Mouse (Mus musculus) liver, embryonic 16.5 days (tissue): ENCODE data around the gene Slc6a19. TPM values are rescaled to one million over a fixed set of nuclear protein-coding genes. Genes with fewer than 3 reads are reported as not detected.

Experiments used
- ATAC-seq: fragments of 200-750 bp; cut with Nextera tagmentation; 2 replicates; pipeline ENCODE4 v1.8.0; 2017; ENCODE audit warnings: low read depth, mild to moderate bottlenecking, moderate number of reproducible peaks, moderate library complexity
- H3K27ac ChIP-seq: fragments of 300-500 bp; sonication (generic); 2 replicates; pipeline ENCODE4 v1.5.1; 2014; ENCODE audit warnings: mild to moderate bottlenecking, low read length
- H3K27me3 ChIP-seq: fragments of 300-500 bp; sonication (generic); 2 replicates; pipeline ENCODE4 v1.6.1; 2014; ENCODE audit warnings: low read depth, low read length, mixed read lengths; ENCODE audit not compliant: control insufficient read depth, insufficient read depth
- H3K36me3 ChIP-seq: fragments of 300-500 bp; sonication (generic); 2 replicates; pipeline ENCODE4 v1.6.1; 2014; ENCODE audit warnings: mild to moderate bottlenecking; ENCODE audit not compliant: control insufficient read depth, insufficient read depth
- H3K4me1 ChIP-seq: fragments of 300-500 bp; sonication (generic); 2 replicates; pipeline ENCODE4 v1.6.1; 2014; ENCODE audit warnings: low read depth, low read length, mixed read lengths; ENCODE audit not compliant: control insufficient read depth
- H3K4me2 ChIP-seq: fragments of 300-500 bp; sonication (generic); 2 replicates; pipeline ENCODE4 v1.6.1; 2014; ENCODE audit warnings: low read depth, low read length, mixed read lengths
- H3K4me3 ChIP-seq: fragments of 300-500 bp; sonication (generic); 2 replicates; pipeline ENCODE4 v1.5.1; 2014; ENCODE audit warnings: low read depth, mild to moderate bottlenecking, low read length
- H3K9ac ChIP-seq: fragments of 300-500 bp; sonication (generic); 2 replicates; pipeline ENCODE4 v1.6.1; 2014; ENCODE audit warnings: low read depth, low read length
- H3K9me3 ChIP-seq: fragments of 300-500 bp; sonication (generic); replicated peaks from 2 replicates; pipeline ENCODE4 v1.6.1; 2016; ENCODE audit warnings: low read length; ENCODE audit not compliant: control insufficient read depth
- WGBS: fragments of 180-500 bp; shearing (Covaris S2); extraction: QIAGEN DNeasy Blood & Tissue Kit; methylation state at CpG from one replicate; pipeline ENCODE4 v1.1.7; 2014; ENCODE audit not compliant: insufficient replicate concordance; 5-methylcytosine and 5-hydroxymethylcytosine counted together
- polyA plus RNA-seq: library from polyadenylated mRNA; unstranded; fragments of >200 nt; fragmentation: Nextera tagmentation; extraction: Ambion mirVana; gene quantifications from 2 replicates; pipeline ENCODE4 v1.2.1, GENCODE M21; 2015

Gene Slc6a19
- polyA plus RNA-seq, 1 experiment from 2014 or later = 1.6 TPM

GRCm38 (mm10) chr13:73735270-73735669 is 30.6 kb upstream of the Slc6a19 start:
- Histone ChIP-seq H3K4me1 (no peaks in the 10 kb centered on the region; the same call in 1 of the 2 replicates), H3K27ac (no peak overlapping the region), H3K4me2 (no peak overlapping the region), H3K27me3 (peaks cover 14% of the 10 kb centered on the region), H3K9ac (no peak overlapping the region), H3K9me3 (no peaks in the 10 kb centered on the region), H3K4me3 (no peak overlapping the region), H3K36me3 (no peaks in the 10 kb centered on the region)
- WGBS = 49% methylated on average over 8 of the region's 8 CpGs
- ATAC-seq = peak; percentile 77

- Histone ChIP-seq H3K4me1 (no peaks in the 10 kb centered on the region; the same call in 1 of the 2 replicates), H3K9ac (no peak overlapping the region), H3K9me3 (no peaks in the 10 kb centered on the region), H3K4me3 (no peak overlapping the region), H3K27ac (no peak overlapping the region), H3K4me2 (no peak overlapping the region), H3K27me3 (peaks cover 14% of the 10 kb centered on the region), H3K36me3 (no peaks in the 10 kb centered on the region)
- 39% methylated on average over 1 of the region's 1 CpGs for WGBS
- no peak for ATAC-seq
These were observed 29.7 kb upstream of the Slc6a19 start for GRCm38 (mm10) chr13:73734379-73734778.

GRCm38 (mm10) chr13:73732742-73733700 is 28.4 kb upstream of the Slc6a19 start, which contains the start of gene Slc12a7:
Gene Slc12a7 (plus strand): TSS chr13:73733094.
- 5% methylated on average over 48 of the region's 48 CpGs for WGBS
- no peaks in the 10 kb centered on the region for H3K9me3 ChIP-seq
- no peak within 1 kb of the TSS for H3K9ac ChIP-seq
- H3K4me2 ChIP-seq = peak within 1 kb of the TSS; percentile 52
- no peaks in the 10 kb centered on the region; the same call in 1 of the 2 replicates for H3K4me1 ChIP-seq
- peaks cover 14% of the 10 kb centered on the region for H3K27me3 ChIP-seq
- H3K4me3 ChIP-seq = peak within 1 kb of the TSS; percentile 38
- H3K36me3 ChIP-seq = no peaks in the 10 kb centered on the region
- ATAC-seq = 0 out of 2 replicates have a peak, but pooled peaks have one; percentile 12
- H3K27ac ChIP-seq = no peak within 1 kb of the TSS

DNA sequence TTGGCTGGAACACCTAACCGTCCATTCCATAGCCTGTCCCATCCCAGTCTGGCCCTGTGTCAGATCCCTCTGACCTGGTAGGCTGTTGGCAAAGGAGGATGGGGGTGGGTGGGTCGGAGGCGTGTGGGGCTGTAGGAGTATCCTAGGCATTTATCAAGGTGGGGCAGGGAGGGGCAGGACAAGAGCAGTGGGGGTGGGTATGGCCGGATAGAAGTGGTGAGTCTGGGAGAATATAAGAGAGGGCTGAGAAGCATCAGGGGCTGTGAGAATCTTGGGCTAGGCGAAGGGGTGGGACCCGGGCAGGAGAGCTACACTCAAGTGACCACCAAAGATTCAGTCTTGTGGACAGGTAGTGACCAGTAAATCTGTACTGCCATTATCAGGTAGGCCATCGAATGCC is 27.6 kb upstream of the Slc6a19 start:
- H3K4me3 ChIP-seq = no peak overlapping the region
- no peak for ATAC-seq

DNA sequence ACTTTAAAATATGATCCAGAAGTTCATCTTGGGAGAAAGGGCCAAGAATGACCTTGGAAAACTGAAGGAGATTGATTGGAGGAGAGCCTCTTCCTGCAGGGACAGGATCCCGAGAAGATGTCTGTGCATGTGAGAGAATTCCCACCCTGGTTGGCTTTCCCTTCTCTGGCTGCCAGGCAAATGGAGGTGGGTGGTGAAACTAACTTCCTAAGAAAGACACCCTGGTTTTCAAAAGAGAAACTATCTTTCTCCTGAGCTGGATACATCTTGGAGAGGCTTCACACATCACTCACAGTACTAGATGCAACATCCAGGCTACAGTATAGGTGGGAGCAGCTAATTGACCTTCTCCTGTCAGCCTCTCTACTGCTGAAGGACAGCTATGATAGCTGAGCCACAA is 26.2 kb upstream of the Slc6a19 start:
- no peaks in the 10 kb centered on the region for H3K36me3 ChIP-seq
- H3K4me3 ChIP-seq = no peak overlapping the region
- 43% methylated on average over 1 of the region's 1 CpGs for WGBS
- no peak overlapping the region for H3K9ac ChIP-seq
- no peaks in the 10 kb centered on the region; the same call in 1 of the 2 replicates for H3K4me1 ChIP-seq
- no peak for ATAC-seq
- peaks cover 14% of the 10 kb centered on the region for H3K27me3 ChIP-seq
- H3K27ac ChIP-seq = no peak overlapping the region
- H3K4me2 ChIP-seq = no peak overlapping the region
- no peaks in the 10 kb centered on the region for H3K9me3 ChIP-seq

More for the DNA sequence above, 27.6 kb upstream of the Slc6a19 start:
- Histone ChIP-seq H3K9ac (no peak overlapping the region), H3K27ac (no peak overlapping the region), H3K4me2 (peak overlapping the region; percentile 52), H3K27me3 (peaks cover 14% of the 10 kb centered on the region), H3K4me1 (no peaks in the 10 kb centered on the region; the same call in 1 of the 2 replicates), H3K9me3 (no peaks in the 10 kb centered on the region), H3K36me3 (no peaks in the 10 kb centered on the region)
- WGBS = 39% methylated on average over 7 of the region's 7 CpGs

GRCm38 (mm10) chr13:73728633-73729032 is 24.0 kb upstream of the Slc6a19 start:
- H3K27ac ChIP-seq = no peak overlapping the region
- peaks cover 10% of the 10 kb centered on the region for H3K27me3 ChIP-seq
- H3K4me3 ChIP-seq = no peak overlapping the region
- no peaks in the 10 kb centered on the region; the same call in 1 of the 2 replicates for H3K4me1 ChIP-seq
- H3K4me2 ChIP-seq = no peak overlapping the region
- no peaks in the 10 kb centered on the region for H3K36me3 ChIP-seq
- H3K9me3 ChIP-seq = no peaks in the 10 kb centered on the region
- no peak overlapping the region for H3K9ac ChIP-seq
- ATAC-seq = no peak

- Histone ChIP-seq H3K9me3 (no peaks in the 10 kb centered on the region), H3K9ac (no peak overlapping the region), H3K36me3 (no peaks in the 10 kb centered on the region), H3K4me1 (no peaks in the 10 kb centered on the region; the same call in 1 of the 2 replicates), H3K4me2 (no peak overlapping the region), H3K27ac (no peak overlapping the region), H3K4me3 (no peak overlapping the region), H3K27me3 (peaks cover 2% of the 10 kb centered on the region; the same call in 1 of the 2 replicates)
- no peak for ATAC-seq
- WGBS = 46% methylated on average over 2 of the region's 2 CpGs
These were observed 23.0 kb upstream of the Slc6a19 start for GRCm38 (mm10) chr13:73727621-73728025.

DNA sequence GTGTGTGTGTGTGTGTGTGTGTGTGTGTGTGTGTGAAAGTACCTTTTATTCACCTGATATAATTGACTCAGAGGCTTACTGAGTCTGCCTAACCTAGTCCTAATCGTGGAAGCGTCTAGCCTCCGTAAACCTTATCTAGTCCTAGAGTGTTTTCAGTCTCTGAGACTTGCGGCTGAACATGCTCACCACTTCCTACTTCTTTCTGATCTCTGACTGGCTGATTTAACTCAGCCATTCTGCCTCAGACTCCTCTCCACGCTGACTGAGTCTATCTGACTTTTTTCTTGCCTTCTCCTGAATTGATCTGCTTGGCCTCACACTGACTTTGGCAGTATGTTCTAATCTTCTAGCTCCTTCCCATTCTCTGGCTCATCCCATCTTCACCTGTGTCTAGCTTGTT is 20.6 kb upstream of the Slc6a19 start:
- WGBS = 14% methylated on average over 5 of the region's 5 CpGs
- no peak overlapping the region for H3K4me3 ChIP-seq
- no peak overlapping the region for H3K9ac ChIP-seq
- no peaks in the 10 kb centered on the region for H3K9me3 ChIP-seq
- no peak overlapping the region for H3K4me2 ChIP-seq
- ATAC-seq = no peak
- no peak overlapping the region for H3K27ac ChIP-seq
- H3K4me1 ChIP-seq = no peaks in the 10 kb centered on the region; the same call in 1 of the 2 replicates
- no peaks in the 10 kb centered on the region for H3K27me3 ChIP-seq
- H3K36me3 ChIP-seq = no peaks in the 10 kb centered on the region

DNA sequence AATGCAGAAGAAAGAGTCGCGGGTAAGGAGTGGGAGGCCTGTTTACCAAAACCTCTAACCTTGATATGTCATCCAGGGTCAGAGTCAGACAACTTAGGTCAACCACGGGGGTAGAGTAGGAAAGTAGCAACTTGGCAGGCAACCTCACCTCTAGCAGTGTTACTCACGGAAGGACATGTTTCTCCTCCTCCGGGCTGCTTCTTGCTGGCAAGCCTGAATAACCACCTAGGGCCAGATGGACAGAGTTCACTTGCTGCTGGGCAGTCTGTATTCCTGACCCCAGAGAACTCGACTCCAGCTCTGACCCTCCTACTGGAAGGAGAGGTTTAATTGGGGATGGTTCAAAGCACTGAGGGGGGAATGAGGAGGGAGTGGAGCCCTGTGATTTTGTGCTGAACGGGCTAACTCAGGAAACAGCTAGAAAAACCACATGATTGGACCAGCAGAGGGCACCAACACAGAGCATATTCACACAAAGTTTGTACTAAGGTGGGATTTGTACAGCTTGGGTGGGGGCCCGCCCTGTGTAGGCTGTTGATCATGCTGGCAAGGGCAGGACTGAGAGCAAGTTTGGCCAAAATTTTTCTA is 18.5 kb upstream of the Slc6a19 start:
- no peaks in the 10 kb centered on the region for H3K27me3 ChIP-seq
- ATAC-seq = no peak
- no peaks in the 10 kb centered on the region; the same call in 1 of the 2 replicates for H3K4me1 ChIP-seq
- H3K9ac ChIP-seq = no peak overlapping the region
- 29% methylated on average over 8 of the region's 8 CpGs for WGBS
- H3K4me3 ChIP-seq = no peak overlapping the region
- H3K27ac ChIP-seq = no peak overlapping the region
- H3K4me2 ChIP-seq = no peak overlapping the region
- no peaks in the 10 kb centered on the region for H3K9me3 ChIP-seq
- H3K36me3 ChIP-seq = no peaks in the 10 kb centered on the region
